Mouse (Mus musculus) spleen, adult 2 months (tissue): ENCODE results near the gene Grpel1. TPM values are rescaled to one million over a fixed set of nuclear protein-coding genes. Genes with fewer than 3 reads are reported as not detected.

Source experiments
- DNase-seq, 2 experiments: peaks; one replicate each; pipeline versions ENCODE4 v3.0.0 to v3.0.0-alpha.2; 2012 to 2021; ENCODE audit warnings: low spot score in 2 of 2, low read depth in 1 of 2
- H3K27ac ChIP-seq: fragments of 200-500 bp; 2 replicates; pipeline ENCODE4 v1.5.1; 2012; ENCODE audit warnings: low read length, inconsistent platforms; ENCODE audit not compliant: insufficient read depth
- H3K27me3 ChIP-seq: fragments of 200-500 bp; 2 replicates; pipeline ENCODE4 v1.6.1; 2012; ENCODE audit warnings: mild to moderate bottlenecking, moderate library complexity, low read length, inconsistent platforms; ENCODE audit not compliant: control insufficient read depth, insufficient read depth
- H3K36me3 ChIP-seq: fragments of 200-500 bp; 2 replicates; pipeline ENCODE4 v1.6.1; 2012; ENCODE audit warnings: mild to moderate bottlenecking, low read length, inconsistent platforms; ENCODE audit not compliant: control insufficient read depth, insufficient read depth
- H3K4me1 ChIP-seq: fragments of 200-500 bp; 2 replicates; pipeline ENCODE4 v1.6.1; 2011; ENCODE audit warnings: inconsistent platforms; ENCODE audit not compliant: control insufficient read depth, insufficient read depth, insufficient read length
- H3K4me3 ChIP-seq: fragments of 200-500 bp; 2 replicates; pipeline ENCODE4 v1.5.1; 2011; ENCODE audit warnings: mild to moderate bottlenecking, inconsistent platforms; ENCODE audit not compliant: insufficient read depth, insufficient read length; ENCODE audit errors: extremely low read depth
- CTCF ChIP-seq: fragments of 200-500 bp; IDR thresholded peaks from 2 replicates; pipeline ENCODE4 v1.5.1; 2011; ENCODE audit warnings: mild to moderate bottlenecking, inconsistent platforms; ENCODE audit not compliant: insufficient read depth, insufficient read length, insufficient replicate concordance; ENCODE audit errors: extremely low read depth
- POLR2A ChIP-seq: fragments of 200-500 bp; IDR thresholded peaks from 2 replicates; pipeline ENCODE4 v1.6.1; 2011; ENCODE audit warnings: low read depth, low read length, inconsistent platforms
- WGBS: fragments of 180-500 bp; shearing (Covaris S2); methylation state at CpG from one replicate; pipeline ENCODE4 v1.1.7; 2018; 5-methylcytosine and 5-hydroxymethylcytosine counted together
- polyA plus RNA-seq: library from polyadenylated mRNA; depleted of rRNA; stranded (reverse); fragments of >200 nt; gene quantifications from 2 replicates; pipeline ENCODE4 v1.2.3, GENCODE M21; 2012

Gene Grpel1
- polyA plus RNA-seq, 1 experiment: 6.4 TPM

DNA sequence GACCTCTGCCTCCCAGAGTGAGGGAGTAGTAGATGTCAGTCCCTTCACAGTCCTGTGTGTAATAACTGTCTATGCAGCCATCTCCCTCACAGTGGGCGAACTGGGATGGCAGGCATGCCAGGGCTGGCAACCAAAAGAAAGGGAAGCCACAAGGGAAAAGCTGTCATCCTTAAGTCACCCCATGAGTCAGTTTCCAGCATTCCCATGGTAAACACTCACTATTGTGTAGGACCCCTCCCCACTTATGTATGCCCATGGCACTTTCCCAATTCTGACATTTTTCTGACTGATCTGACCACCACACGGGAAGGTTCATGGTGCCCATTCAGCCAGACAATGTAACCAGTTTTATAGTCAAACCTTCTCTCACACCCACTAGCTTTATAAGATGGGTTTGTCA, 4.1 kb upstream of the Grpel1 start:
- Histone ChIP-seq H3K27me3 (no peaks in the 10 kb centered on the region), H3K27ac (no peak overlapping the region), H3K36me3 (no peaks in the 10 kb centered on the region), H3K4me1 (peaks cover 3% of the 10 kb centered on the region; the same call in 1 of the 2 replicates), H3K4me3 (no peak overlapping the region)
- no peak for DNase-seq
- WGBS: 84% methylated on average over 2 of the region's 2 CpGs
- TF ChIP-seq POLR2A: no peak
- TF ChIP-seq CTCF: no peak

GRCm38 (mm10) chr5:36461231-36461630, 3.6 kb upstream of the Grpel1 start:
- H3K4me3 ChIP-seq: no peak overlapping the region
- TF ChIP-seq POLR2A (no peak), CTCF (no peak)
- DNase-seq: no peak
- 69% methylated on average over 2 of the region's 2 CpGs for WGBS
- no peak overlapping the region for H3K27ac ChIP-seq
- no peaks in the 10 kb centered on the region for H3K36me3 ChIP-seq
- H3K4me1 ChIP-seq: peaks cover 7% of the 10 kb centered on the region; the same call in 1 of the 2 replicates
- no peaks in the 10 kb centered on the region for H3K27me3 ChIP-seq

- Histone ChIP-seq H3K27ac (no peak overlapping the region), H3K36me3 (no peaks in the 10 kb centered on the region), H3K4me1 (peaks cover 7% of the 10 kb centered on the region; the same call in 1 of the 2 replicates), H3K27me3 (no peaks in the 10 kb centered on the region), H3K4me3 (no peak overlapping the region)
- no peak for TF ChIP-seq POLR2A
- TF ChIP-seq CTCF: peak; percentile 93
- peak; percentile 44 to 82 for DNase-seq
- 10% methylated on average over 7 of the region's 7 CpGs for WGBS
These were observed 2.0 kb upstream of the Grpel1 start for GRCm38 (mm10) chr5:36462810-36463209.

- no peaks in the 10 kb centered on the region for H3K36me3 ChIP-seq
- 68% methylated on average over 5 of the region's 5 CpGs for WGBS
These were observed 1.4 kb upstream of the Grpel1 start for GRCm38 (mm10) chr5:36463391-36463790.

DNA sequence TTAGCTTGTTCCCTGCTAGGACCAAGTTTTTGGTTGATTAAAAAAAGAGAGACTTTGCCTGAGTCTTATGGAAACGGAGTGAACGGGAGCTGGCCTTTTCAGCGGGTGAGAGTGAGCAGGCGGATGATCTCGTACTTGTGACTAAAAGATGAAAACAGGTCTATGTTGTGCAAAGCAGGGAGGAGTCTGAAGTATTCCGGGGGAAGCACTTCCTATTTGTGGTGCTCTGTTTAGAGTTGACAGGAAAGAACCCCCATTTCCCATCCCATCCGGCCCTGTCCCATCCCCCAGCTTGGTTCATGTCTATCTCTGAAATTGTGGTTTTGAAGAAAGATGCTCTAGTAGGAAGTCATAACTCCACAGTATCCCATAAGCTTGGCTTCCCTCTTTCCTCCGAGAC, 1.1 kb downstream of the Grpel1 start:
- WGBS: 9% methylated on average over 8 of the region's 8 CpGs
- Histone ChIP-seq H3K27me3 (no peaks in the 10 kb centered on the region), H3K4me1 (peaks cover 7% of the 10 kb centered on the region; the same call in 1 of the 2 replicates), H3K36me3 (peaks cover 12% of the 10 kb centered on the region), H3K4me3 (peak overlapping the region; percentile 91), H3K27ac (no peak overlapping the region)
- DNase-seq: no peak
- TF ChIP-seq CTCF: no peak
- TF ChIP-seq POLR2A: no peak

More at GRCm38 (mm10) chr5:36463391-36463790, 1.4 kb upstream of the Grpel1 start:
- no peak for TF ChIP-seq POLR2A
- no peak for TF ChIP-seq CTCF
- no peak for DNase-seq
- H3K4me1 ChIP-seq: peaks cover 7% of the 10 kb centered on the region; the same call in 1 of the 2 replicates
- H3K27me3 ChIP-seq: no peaks in the 10 kb centered on the region
- H3K4me3 ChIP-seq: no peak overlapping the region
- H3K27ac ChIP-seq: no peak overlapping the region

GRCm38 (mm10) chr5:36471206-36471605, 6.4 kb downstream of the Grpel1 start:
- Histone ChIP-seq H3K4me3 (no peak overlapping the region), H3K4me1 (no peaks in the 10 kb centered on the region), H3K36me3 (peaks cover 39% of the 10 kb centered on the region), H3K27me3 (no peaks in the 10 kb centered on the region), H3K27ac (no peak overlapping the region)
- 94% methylated on average over 8 of the region's 8 CpGs for WGBS
- TF ChIP-seq CTCF (no peak), POLR2A (no peak)
- no peak for DNase-seq

DNA sequence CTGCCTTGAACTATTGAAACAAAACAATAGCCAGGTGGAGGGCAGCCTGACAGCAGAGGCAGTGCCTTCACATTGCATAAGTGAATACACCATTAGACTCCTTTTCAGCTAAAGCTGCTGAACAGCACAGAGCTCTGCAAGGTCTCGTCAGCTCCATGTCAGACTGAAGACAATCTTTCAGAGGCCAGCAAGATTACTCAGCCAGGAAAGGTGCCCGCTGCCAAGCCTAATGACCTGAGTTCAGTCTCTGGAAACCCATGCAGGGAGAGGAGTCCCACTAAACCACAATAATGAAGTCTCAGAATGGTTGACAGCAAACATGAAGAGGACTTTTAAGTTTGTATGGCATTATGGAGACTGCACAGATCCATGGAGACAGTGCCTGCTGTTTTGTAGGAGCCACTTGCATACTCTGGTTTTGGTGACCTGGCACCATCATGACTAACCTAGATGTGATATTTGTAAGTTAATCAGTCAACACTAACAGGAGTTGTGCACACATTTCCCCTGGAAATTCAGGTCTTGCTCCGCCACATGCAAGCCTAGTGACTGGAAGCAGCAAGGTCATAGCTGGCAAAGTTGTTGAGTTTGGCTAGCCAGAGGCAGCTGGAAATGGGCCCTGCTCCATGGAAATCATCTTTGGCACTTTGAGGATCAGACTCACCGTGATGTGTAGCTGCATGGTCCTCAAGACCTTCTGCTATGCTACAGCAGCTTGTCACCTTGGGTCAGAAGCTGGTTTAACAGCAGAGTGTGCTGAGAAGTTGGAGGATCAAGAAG, 8.3 kb downstream of the Grpel1 start:
- WGBS: 91% methylated on average over 4 of the region's 4 CpGs
- Histone ChIP-seq H3K4me3 (no peak overlapping the region), H3K27me3 (no peaks in the 10 kb centered on the region), H3K27ac (no peak overlapping the region), H3K36me3 (peaks cover 43% of the 10 kb centered on the region), H3K4me1 (peaks cover 4% of the 10 kb centered on the region; the same call in 1 of the 2 replicates)
- TF ChIP-seq POLR2A: no peak
- no peak for TF ChIP-seq CTCF
- DNase-seq: no peak
